Mouse (Mus musculus) liver (tissue): ENCODE measurements at regions not wholly inside any gene's neighbourhood (a gene's known extent, or its start where the extent isn't known, plus 50 kb on each side); places are given as distances from the start of the nearest gene placed in this dataset.
"Not testable (repeated sequence)": the region's sequence is repeated elsewhere in the genome, so short reads cannot be mapped to it uniquely, and the experiment has no call there.

ENCODE experiments used
- DNase-seq: peaks from one replicate; pipeline ENCODE4 v3.0.0-alpha.2; 2020; ENCODE audit warnings: mixed read lengths

GRCm38 (mm10) chr10:66643160-66643559 is 452.8 kb upstream of the Jmjd1c start:
- DNase-seq = no peak

DNA sequence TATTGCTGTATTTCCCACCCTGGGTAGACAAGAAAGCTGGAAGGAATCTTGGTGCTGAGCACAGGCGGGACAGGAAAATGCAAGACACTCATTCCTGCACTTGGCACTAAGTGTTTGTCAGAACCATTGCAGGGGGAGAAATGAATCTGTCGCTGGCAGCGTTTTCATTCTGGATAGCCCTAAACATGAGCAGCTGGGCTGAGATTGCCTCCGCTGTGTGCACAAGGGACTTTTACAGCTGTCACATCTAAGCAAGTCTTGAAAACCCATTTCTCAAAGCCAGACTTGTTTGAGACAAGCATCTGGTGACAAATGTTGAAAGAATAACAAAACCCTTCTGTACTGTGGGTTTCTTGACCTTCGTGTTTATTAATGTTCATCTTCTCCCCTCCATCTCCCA is 438.4 kb upstream of the Jmjd1c start:
- no peak for DNase-seq

- DNase-seq = no peak
These were observed 412.8 kb upstream of the Jmjd1c start for GRCm38 (mm10) chr10:66683160-66683559.

DNA sequence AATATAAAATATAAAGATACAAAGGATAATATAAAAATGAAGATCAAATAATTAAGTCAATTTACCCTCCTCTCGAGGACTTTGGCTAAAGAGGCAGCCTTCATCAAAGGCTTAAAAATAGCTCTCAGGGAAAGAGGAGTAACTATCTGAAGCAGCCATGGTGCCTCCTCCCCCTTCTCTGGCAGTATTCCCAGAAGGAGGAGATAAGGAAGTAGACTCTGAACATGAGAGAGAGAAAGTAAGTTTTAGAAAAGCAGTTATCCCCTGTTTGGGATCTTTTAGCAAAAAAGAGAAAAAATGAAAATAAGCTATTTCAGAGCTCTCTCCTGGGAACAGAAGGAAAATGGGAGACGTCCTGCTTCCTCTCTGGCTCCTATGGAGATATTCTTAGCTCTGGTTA is 406.7 kb upstream of the Jmjd1c start:
- DNase-seq = not testable (repeated sequence)

- no peak for DNase-seq
These were observed 401.2 kb upstream of the Jmjd1c start for GRCm38 (mm10) chr10:66694549-66695285.

DNA sequence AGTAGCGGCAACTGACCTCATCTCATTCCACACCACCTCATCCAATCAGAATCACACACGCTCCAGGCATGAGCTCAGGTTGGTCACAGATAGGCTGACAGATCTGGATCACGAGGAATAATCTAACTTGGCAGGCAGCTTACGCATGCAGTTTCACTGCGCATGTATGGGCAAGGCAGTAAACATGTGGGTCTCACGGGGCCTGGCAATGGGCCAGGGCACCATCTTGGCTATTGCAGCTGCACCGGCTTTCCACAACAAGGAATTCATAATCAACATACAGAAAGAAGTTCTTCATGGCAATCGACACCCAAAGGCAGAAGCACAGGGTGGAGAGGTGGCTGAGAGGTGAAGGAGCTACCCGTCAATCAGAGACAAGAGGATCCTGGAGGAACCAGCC is 381.0 kb upstream of the Jmjd1c start:
- not testable (repeated sequence) for DNase-seq

DNA sequence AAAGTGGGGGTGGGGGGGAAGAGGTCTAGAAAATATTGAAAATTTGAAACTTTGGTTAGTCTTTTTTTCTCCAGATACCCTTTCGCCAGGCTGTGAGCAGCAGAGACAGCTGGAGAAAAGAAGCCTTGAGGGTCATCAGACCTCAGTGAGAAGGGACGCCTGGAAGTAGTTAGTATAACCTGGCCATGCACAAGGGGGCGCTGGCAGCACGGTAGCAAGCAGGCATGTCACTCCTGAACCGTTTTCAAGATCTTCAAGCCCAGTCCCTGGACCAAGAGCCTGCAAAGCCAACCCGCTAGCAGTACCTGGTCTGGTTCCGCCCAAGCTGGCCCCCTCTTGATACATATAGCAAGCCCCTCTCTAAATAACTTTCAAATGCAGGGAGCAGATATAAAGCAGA is 378.0 kb upstream of the Jmjd1c start:
- no peak for DNase-seq

GRCm38 (mm10) chr10:66719796-66720195 is 376.1 kb upstream of the Jmjd1c start:
- DNase-seq = no peak

DNA sequence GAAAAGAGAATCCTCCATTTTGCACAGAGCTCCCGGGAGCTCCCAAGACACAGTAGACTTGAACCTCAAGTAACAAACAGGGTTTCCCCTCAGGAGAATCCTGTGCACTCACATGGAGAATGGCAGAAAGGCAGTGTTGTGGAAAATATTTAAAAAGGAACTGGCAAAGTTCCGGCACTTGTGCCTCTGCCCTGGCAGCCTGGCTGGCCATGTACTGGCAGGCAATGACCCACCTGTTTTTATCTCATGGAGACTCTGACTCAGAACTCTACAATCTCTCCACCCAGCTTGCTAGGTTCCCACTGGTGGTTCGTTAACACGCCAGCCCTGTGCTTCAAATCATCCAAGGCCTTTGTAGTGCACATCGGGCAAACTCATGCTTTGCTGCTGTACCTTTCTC is 362.3 kb upstream of the Jmjd1c start:
- no peak for DNase-seq

DNA sequence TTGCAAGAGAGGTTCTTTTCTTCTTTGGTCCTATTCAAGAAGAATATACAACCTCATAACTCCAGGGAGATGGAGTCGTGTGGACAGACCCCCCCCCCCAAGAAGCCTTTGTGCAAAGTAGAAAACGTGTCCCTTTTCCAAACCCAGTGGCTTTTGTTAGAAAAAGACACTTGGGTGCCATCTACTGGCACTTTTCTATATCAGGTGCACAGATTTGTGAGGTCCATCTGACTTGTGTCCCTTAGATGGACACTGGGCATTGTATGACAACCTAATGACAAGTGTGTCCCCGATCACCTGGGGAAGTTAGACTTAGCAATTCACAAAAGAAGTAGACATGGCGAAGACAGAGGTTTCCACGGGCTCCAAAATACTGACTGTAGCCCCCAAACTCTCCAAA is 361.1 kb upstream of the Jmjd1c start:
- DNase-seq = no peak

- DNase-seq = no peak
These were observed 356.9 kb upstream of the Jmjd1c start for GRCm38 (mm10) chr10:66739017-66739416.

GRCm38 (mm10) chr10:66741819-66742218 is 354.1 kb upstream of the Jmjd1c start:
- no peak for DNase-seq

- DNase-seq = no peak
These were observed 352.7 kb upstream of the Jmjd1c start for GRCm38 (mm10) chr10:66743254-66743653.

GRCm38 (mm10) chr10:66745871-66746270 is 350.1 kb upstream of the Jmjd1c start:
- DNase-seq = no peak

- DNase-seq = no peak
These were observed 343.6 kb upstream of the Jmjd1c start for GRCm38 (mm10) chr10:66752237-66752810.

DNA sequence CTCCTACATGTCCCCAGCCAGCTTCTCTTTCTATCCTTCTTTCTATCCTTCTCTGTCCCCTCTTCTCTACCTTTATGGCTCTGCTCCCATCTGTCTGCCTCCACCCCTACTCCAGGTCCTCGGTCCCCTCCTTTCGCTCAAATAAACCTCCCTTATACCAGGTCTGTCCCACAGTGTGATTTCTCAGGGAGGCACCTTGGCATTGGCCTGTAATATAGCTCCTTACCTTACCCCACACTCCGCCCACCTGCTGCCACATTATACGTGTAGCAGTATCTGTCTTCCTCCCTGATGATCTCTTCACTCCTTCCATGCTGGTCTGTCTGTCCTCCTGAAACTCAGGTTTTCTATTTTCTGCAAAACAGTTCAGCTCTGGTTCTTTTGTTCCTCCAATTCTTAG is 339.1 kb upstream of the Jmjd1c start:
- no peak for DNase-seq

- peak; percentile 6 for DNase-seq
These were observed 325.5 kb upstream of the Jmjd1c start for GRCm38 (mm10) chr10:66770161-66771030.

DNA sequence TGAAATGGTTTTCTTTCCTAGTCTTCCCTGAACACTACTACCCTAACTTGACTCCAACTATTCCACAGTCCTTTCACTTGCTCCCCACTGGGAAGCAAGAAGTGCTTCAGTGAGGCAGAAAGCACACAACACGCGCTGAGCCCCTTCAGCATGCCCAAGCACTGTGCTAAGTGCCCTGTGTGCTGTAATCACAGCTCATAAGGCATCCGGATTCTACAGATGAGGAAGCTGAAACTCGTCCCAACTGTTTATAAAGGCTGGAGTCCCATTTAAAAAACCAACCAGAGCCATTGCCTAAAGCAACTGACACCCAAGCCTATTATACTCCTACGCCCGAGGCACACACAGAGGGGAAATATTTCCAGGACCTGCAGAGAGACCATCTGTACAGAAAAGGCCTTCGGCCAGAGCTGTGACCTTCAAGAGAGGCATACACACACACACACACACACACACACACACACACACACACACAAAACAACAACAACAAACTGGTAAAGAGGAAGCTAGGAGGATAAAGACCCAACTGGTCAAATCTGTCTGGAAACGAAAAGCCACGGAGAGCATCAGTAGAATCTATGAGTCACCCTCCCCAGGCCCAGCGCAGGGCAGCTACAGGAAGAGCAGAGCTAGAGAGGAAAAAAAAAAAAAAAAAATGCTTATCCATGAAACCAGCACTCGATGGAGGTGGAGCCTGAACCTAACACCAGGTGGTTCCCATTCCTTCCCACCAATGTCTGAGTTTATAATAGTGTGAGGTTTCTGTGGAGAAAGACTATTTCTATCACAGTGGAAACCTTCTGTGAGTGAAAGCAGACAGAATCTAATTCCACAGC is 315.4 kb upstream of the Jmjd1c start:
- DNase-seq = no peak

GRCm38 (mm10) chr10:66781171-66781510 is 314.8 kb upstream of the Jmjd1c start:
- no peak for DNase-seq

DNA sequence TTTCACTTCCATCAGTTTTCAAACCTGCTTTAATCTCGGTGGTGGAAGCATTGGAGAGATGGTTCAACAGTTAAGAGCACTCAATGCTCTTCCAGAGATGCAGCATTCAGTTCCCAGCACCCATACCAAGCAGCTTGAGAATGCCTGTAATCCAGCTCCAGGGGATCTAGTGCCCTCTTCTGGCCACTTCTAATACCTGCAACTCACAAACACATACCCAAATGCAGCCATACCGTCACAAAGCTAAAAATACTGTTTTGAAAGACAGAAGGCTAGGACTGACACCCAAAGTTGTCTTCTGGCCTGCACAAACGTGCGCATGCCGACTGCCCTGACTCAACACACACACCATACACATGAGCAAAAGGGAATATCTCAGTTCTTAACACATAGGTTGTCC is 313.9 kb upstream of the Jmjd1c start:
- DNase-seq = no peak

DNA sequence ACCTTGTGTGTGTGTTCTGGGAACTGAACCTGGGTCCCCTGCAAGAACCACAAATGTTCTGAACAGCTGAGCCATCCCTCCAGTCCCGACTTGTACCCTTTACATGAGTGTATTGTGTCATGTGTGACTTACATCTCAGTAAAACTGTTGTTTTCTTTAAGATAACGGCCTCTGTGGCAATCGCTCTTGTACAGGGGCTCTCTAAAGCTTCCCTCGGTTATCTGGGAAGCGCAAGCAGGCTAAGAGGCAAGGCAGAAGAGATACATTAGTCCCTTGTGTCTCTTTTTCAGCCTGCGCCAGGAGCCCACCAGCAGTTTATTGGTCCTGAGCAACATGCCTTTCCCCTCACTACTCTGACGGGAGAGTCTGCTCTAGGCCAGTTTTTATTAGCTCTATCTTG is 308.1 kb upstream of the Jmjd1c start:
- DNase-seq = no peak

GRCm38 (mm10) chr10:66796296-66796695 is 299.6 kb upstream of the Jmjd1c start:
- DNase-seq = no peak

GRCm38 (mm10) chr10:66802691-66803090 is 293.2 kb upstream of the Jmjd1c start:
- no peak for DNase-seq
